Mouse (Mus musculus): ENCODE data around the gene Crybg2.

- no peak for TF ChIP-seq POLR2A (IDR thresholded peaks at IDR 0.05; ENCODE audit: borderline replicate concordance, extremely low read depth, insufficient read depth, insufficient read length, poor library complexity, severe bottlenecking)
- no peak for TF ChIP-seq CTCF (IDR thresholded peaks at IDR 0.05; ENCODE audit: borderline replicate concordance, extremely low read depth, insufficient read depth, insufficient read length)
Measured at GRCm38 (mm10) chr4:134051912-134052311, 8.7 kb upstream of the Crybg2 start.
